Mouse (Mus musculus) layer of hippocampus, postnatal 36 days (tissue): ENCODE results near the gene Cgref1. TPM values are rescaled to one million over a fixed set of nuclear protein-coding genes. Genes with fewer than 3 reads are reported as not detected.

Source experiments
- DNase-seq, 2 experiments: peaks; one replicate each; pipeline ENCODE4 v3.0.0; 2022
- total RNA-seq, 2 experiments: library from RNA; stranded (reverse); gene quantifications; 2 replicates each; pipeline ENCODE4 v1.2.3; 2021

Gene Cgref1
- total RNA-seq, 2 experiments from 2014 or later = 16.5 to 16.7 TPM

DNA sequence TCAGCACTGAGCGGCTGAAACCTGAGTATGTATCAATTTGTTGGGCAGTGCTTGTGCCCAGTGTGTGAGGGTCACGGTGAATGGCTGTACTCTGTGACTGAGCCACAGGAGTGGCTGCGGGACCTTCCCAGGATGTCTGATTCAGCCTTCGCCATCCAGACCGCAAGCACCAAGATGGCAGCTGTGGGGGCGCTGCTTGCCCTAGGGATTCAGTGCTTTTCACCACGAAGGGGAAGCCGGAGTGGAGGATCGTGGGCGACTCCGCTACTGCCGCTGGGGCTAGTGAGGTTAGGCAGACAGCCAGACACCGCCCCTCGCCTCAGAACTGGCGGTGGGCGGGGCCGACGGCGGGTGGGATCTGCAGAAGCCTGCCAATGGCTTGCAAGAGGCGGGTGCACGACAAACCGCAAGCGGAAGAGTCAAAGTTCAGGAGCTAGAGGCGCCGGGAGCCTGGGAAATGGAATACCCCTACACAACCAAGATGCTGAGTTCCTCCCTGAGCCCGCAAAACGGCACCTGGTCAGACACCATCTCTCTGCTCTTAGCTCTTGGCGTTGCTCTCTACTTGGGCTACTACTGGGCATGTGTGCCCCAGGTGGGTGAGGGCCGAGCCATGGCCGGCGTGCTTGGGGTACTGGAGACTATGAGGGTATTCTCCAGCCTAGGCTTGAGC lies 4.4 kb upstream of the Cgref1 start:
- DNase-seq = peak; percentile 91 to 92

DNA sequence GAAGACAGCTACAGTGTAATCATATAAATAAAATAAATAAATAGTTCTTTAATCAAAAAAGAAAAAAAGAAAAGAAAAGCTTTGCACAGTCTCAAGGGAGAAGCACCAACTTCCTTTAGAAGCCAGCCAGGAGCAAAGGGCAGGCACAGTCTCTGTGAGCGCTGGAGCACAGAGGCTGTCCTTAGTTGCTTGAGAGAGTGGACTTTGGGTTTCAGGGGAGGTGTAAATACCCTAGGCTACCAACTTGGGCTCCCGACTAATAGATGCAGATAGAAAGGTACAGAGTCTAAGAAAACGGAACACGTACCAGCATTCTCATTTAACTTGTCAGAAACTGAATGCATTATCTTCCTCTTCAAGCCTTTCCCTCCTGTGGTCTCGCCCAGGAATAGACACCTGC lies 3.2 kb upstream of the Cgref1 start:
- DNase-seq = no peak

- no peak for DNase-seq
Measured at GRCm38 (mm10) chr5:30944344-30944743, 1.0 kb downstream of the Cgref1 start.

GRCm38 (mm10) chr5:30943004-30943403 lies 2.4 kb downstream of the Cgref1 start:
- no peak for DNase-seq

DNA sequence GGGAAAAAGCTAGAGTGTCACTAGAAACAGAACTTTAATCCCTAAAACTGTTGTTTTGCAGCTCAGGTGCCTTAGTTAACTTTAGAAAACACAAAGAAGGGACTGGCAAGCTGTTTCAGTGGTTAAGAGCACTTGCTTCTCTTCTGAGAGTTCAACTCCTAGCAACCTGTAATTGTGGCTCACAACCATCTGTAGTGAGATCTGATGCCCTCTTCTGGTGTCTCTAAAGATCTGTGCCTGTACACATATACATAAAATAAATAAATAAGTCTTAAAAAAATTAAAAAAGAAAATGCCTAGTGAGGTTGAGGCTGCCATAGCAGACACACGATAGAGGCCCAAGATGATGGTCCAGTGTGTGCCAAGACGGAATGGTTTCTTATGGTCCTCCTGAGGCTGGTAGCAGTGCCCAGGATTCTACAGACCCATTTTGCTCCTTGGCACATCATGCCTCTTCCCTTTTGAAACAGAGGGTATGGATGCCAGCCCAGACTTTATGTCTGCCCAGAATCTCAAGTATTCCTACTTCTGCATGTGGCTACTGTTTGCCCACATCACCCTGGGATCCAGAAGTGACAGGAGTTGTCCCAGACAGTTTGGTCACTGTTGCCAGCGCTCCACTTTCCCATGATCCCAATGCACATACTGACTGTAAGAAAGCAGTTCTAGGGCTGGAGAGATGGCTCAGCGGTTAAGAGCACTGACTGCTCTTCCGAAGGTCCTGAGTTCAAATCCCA lies 10.5 kb downstream of the Cgref1 start:
- no peak for DNase-seq

DNA sequence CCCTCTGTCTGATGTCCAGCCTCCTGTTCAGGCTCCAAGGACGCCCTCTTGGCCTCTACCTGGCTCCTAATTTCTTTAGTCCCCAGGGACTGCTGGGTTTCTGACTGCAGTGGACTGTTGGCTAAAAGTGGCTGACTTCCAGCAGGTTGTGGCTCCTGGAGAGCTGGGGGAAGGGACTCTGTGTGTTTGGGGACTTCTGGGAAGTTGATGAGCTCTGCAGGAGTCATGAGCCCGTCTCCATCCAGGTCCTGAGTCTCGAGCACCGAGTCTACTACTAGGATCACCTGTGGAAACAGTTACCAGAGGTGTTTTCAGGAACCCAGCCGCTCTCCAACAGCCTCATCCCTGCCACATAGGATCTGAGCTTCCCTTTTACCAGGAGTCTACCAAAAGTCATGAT lies 11.7 kb downstream of the Cgref1 start:
- DNase-seq = no peak

- no peak for DNase-seq
Measured at GRCm38 (mm10) chr5:30931378-30931777, 14.0 kb downstream of the Cgref1 start.

DNA sequence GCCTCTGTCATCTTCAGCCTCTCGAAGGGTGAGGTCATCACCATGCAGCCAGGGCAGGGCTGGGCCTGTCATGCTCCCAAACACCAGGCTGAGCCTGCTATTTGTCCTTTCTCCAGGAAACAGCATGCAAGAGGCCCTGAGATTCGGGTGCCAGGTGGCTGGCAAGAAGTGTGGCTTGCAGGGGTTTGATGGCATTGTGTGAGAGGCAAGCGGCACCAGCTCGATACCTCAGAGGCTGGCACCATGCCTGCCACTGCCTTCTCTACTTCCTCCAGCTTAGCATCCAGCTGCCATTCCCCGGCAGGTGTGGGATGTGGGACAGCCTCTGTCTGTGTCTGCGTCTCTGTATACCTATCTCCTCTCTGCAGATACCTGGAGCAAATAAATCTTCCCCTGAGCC lies 14.5 kb downstream of the Cgref1 start:
- no peak for DNase-seq

DNA sequence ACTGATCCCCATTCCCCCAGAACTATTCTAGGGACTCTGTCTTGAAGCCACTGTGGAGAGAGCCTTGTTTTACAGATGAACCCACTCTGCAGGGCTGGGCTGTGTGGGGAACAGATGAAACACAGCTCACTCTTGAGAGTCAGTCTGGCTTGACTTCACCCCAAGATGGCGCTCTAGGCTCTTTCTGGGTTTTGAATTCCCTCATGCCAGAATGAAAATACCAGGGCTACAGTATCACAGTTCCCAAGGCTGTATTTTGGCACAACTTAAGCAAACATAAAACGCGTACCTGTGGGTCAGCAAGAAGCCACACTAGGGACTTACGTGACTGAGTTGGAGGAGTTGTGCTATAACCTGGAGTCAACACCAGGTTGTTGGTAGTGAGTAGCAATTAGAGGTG lies 15.3 kb downstream of the Cgref1 start:
- peak; percentile 66 to 71 for DNase-seq

DNA sequence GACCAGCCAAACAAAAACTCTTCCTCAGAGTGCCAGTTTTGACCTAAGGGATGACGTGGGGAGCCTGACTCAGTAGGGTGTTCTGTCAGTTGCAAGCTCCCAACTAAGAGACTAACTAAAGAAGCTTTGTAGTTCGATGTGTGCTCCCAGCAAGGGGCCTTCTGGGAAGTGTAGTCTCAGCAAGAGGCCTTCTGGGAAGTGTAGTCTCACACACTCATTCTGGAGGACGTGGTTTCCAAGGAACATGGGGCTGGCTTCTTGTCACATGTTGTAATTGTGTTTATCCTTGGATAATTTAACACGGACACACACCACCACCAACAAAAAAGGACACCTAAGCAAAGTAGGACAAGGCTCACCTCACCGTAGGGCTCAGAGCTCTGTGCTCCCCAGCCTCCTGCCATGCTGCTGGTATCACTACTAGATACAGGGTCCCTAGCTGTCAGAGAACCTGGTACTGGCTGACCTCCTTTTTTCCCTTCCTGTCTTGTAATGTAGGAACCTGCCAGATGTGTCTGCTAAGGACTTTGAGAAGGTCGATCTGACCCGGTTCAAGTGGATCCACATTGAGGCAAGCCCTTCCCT lies 17.4 kb downstream of the Cgref1 start:
- DNase-seq = peak; percentile 44 to 47

DNA sequence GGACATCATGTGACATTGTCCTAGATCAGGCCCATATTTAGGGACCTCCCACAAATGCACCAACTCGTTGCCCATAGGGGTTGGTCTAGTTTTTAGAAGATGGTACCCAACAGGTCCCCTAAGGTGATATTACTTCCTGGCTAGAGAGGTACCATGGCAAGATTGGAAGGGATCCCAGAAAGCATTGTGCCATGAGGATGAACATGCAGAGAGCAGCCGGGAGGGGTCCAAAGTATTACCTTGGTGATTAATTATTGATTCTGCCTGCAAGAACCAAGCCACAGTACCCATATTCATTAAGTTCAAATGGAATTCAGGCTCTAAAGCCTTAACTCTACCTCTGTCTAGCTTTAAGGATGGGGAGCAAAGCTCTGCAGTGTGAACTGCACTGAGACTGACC lies 19.3 kb downstream of the Cgref1 start:
- no peak for DNase-seq

DNA sequence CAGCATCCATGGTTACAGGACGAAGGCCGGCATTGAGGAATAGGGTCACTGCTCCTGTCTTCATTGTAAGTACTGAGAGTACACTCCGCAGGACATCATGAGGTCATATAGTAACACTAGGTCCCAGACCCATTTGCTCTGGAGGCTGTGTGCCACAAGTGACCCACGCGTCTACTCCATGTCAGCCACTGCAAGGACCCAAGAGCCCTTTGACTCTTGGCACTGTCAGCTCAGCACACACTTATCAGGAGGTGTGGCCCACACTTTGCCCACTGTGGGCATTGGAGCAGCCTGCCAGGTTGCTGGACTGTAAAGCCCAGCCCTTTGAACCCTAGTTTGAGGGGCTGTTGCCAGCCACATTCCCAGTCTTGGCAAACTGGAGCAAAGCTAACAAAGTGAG lies 20.2 kb downstream of the Cgref1 start:
- DNase-seq = no peak

DNA sequence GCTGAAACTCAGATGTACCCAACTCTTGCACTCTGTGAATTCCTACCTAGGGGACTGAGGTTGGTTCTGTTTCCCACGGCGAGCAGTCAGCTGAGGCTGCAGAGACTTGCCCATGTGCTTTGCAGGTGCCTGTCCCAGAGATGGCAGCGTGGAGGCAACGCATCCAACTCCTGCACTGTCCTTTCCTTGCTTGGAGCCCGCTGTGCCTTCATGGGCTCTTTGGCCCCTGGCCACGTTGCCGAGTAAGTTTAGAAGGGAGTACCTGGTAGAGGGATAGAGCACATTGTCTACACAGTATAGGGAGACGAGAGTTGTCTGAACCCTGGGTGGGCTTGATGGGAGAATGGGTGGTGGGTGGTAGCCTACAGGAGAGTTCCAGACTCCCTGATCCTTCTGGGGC lies 20.8 kb downstream of the Cgref1 start:
- no peak for DNase-seq

- no peak for DNase-seq
Measured at GRCm38 (mm10) chr5:30923119-30923518, 22.3 kb downstream of the Cgref1 start.

- DNase-seq = no peak
Measured at GRCm38 (mm10) chr5:30922581-30923041, 22.8 kb downstream of the Cgref1 start.

DNA sequence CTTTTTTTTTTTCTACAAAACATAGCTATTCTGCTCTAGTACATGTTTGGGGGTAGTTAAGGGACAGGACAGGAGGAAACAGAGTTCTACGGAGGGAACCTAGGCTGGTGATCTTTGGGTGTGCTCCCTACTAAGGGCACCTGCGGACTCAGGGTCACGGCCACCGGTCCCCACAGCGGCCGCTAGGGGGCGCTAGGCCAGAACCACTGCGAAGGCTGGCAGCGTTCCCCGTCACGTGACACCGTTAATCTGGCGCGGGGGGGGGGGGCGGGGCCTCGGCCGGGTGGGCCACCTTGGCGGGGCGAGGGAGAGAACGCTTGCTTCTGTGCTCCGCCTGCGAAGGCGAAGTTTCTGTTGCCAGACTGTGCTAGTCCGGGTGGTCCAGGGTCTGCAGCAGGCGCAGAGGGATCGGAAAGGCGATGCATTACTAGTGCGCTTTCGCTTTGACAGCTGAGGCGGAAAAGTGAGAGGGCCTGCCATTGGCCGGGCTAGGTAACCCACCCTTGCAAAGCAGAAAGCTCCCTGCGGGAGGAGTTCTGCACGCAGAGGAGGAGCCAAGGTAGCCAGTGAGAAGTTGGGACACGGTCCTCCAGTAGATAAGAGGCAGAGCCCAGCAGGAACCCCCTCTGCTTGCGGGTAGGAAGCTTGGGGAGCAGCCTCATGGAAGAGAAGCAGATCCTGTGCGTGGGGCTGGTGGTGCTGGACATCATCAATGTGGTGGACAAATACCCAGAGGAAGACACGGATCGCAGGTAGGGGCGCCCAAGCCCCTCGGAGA lies 23.9 kb downstream of the Cgref1 start, which contains the start of gene Khk:
Khk (plus strand) TSS at position 176 of the 778 bp plus-strand sequence.
- peak; percentile 78 to 81 for DNase-seq

GRCm38 (mm10) chr5:30920621-30921020 lies 24.8 kb downstream of the Cgref1 start:
- no peak for DNase-seq

DNA sequence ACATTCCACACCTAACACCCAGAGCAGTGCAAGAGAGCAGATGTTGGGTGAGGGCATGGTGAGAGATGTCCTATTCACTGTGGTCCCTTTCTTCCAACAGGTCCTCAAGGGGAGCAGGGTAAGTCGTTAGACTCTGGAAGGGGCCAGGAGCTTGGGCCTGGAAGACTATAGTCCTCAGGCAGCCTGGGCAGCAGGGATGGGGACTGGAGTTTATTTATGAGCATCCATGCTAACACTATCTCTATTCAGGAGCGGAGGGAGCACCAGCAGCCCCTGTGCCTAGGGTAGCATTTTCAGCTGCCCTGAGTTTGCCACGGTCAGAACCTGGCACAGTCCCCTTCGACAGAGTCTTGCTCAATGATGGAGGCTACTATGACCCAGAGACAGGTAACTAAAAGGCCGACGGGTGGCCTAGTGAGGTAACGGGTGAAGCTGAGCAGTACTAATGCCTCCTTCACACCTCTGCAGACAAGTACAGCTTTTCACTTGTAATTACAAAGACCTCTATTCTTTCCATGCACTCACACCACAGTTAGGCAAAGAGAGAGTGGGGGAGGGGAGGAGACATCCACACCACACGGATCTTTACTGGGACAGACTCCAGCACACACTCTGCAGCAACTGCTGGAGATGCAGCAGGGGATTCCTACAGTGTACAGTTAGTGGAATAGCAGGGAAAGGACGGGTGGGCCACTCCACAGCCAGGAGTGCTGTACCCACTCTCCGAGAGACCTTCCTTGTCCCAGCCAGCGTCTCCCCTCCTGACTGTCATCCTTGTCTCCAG lies 25.4 kb downstream of the Cgref1 start:
- DNase-seq = no peak

GRCm38 (mm10) chr5:30918691-30919090 lies 26.7 kb downstream of the Cgref1 start:
- no peak for DNase-seq

DNA sequence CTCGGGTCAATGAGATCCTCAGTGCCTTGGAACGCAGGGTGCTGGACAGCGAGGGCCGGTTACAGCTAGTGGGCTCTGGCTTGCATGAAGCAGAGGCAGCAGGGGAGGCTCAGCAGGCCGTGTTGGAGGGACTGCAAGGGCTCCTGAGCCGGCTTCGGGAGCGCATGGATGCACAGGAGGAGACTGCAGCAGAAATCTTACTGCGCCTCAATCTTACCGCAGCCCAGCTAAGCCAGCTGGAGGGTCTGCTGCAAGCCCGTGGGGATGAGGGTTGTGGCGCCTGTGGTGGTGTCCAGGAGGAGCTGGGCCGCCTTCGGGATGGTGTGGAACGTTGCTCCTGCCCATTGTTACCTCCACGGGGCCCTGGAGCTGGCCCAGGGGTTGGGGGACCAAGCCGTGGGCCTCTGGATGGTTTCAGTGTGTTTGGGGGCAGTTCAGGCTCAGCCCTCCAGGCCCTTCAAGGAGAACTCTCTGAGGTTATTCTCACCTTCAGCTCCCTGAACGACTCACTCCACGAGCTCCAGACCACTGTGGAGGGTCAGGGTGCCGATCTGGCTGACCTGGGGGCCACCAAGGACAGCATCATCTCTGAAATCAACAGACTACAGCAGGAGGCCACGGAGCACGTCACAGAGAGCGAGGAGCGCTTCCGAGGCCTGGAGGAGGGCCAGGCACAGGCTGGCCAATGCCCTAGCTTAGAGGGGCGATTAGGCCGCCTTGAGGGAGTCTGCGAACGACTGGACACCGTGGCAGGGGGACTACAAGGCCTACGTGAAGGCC lies 27.3 kb downstream of the Cgref1 start:
- DNase-seq = no peak

- DNase-seq = no peak
Measured at GRCm38 (mm10) chr5:30917348-30917747, 28.0 kb downstream of the Cgref1 start.
